Mouse (Mus musculus): ENCODE data around the gene Hoxa3. TPM values are rescaled to one million over a fixed set of nuclear protein-coding genes. Genes with fewer than 3 reads are reported as not detected.

Hoxa3 gene
- total and polyA plus RNA-seq, 2 experiments from 2014 or later: 1.6 TPM; not detected in 1

- under 1% methylated on average over 24 of the region's 36 CpGs for WGBS
- no peak within 1 kb of the TSS for H3K9ac ChIP-seq (replicated peaks; ENCODE audit: low read length, poor library complexity, severe bottlenecking)
- no peaks in the 10 kb centered on the region for H3K9me3 ChIP-seq (ENCODE audit: low read length)
- H3K27ac ChIP-seq (ENCODE audit: low read depth, low read length): no peak within 1 kb of the TSS
- peaks cover 90% of the 10 kb centered on the region for H3K27me3 ChIP-seq (ENCODE audit: insufficient read depth, low read length)
- no peak for TF ChIP-seq CTCF (IDR thresholded peaks at IDR 0.05)
- H3K4me3 ChIP-seq (ENCODE audit: low read depth, low read length): no peak within 1 kb of the TSS
- DNase-seq (ENCODE audit: low spot score) (no peak), ATAC-seq (ENCODE audit: low FRiP score) (no peak)
- H3K36me3 ChIP-seq (ENCODE audit: insufficient read depth, low read length): no peaks in the 10 kb centered on the region
- no peak within 1 kb of the TSS for H3K4me2 ChIP-seq (ENCODE audit: low read depth, low read length, poor library complexity, severe bottlenecking)
- no peaks in the 10 kb centered on the region for H3K4me1 ChIP-seq (ENCODE audit: insufficient read depth, low read length)
Observed at GRCm38 (mm10) chr6:52230516-52231165, 17.5 kb upstream of the Hoxa3 start, which contains the start of gene Hoxa9. Gene Hoxa9 (minus strand): TSS chr6:52231089.

DNA sequence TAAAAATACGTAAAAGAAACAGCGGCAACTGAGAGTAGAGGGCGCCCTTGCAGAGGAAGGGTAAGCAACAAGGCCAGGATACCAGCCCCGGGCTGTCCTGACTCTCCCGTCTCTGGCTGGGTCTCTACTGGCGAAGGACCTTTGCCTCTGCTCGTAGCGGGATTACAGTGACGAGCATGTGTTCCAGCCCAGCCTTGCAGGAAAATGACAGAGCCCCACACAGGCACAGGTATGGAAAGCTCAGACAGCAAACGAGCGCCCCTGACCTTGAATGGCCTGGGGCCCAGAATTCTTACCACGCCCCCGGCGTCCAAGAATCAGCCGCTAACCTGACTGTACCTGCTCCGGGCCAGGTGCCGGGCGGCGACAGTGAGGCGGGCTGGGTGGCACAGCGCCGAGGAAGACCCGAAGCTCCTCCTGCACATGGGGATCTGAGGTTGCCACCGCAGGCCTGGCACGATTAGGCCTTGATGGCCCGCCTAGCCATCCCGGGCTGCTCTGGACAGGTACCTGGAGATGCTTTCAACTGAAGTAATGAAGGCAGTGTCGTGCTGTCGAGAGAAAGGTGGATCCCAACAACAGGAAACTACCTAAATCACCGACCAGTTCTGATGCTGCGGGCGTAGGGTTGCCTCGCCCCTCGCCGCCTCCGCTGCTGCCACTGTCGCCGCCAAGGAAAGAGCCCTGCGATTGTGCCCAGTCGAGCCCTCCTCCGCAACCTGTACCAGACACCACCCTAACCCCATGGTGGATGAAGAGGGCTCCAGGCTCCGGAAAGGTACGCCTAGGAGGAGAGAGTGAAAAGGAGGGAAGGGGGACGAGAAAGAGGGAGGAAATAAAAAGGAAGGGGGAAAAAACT, 16.7 kb upstream of the Hoxa3 start:
- DNase-seq (ENCODE audit: low spot score) (no peak), ATAC-seq (ENCODE audit: low FRiP score) (no peak)
- Histone ChIP-seq H3K36me3 (ENCODE audit: insufficient read depth, low read length) (no peaks in the 10 kb centered on the region), H3K4me3 (ENCODE audit: low read depth, low read length) (no peak overlapping the region), H3K4me2 (ENCODE audit: low read depth, low read length, poor library complexity, severe bottlenecking) (no peak overlapping the region), H3K27ac (ENCODE audit: low read depth, low read length) (no peak overlapping the region), H3K9me3 (ENCODE audit: low read length) (no peaks in the 10 kb centered on the region), H3K9ac (replicated peaks; ENCODE audit: low read length, poor library complexity, severe bottlenecking) (no peak overlapping the region), H3K4me1 (ENCODE audit: insufficient read depth, low read length) (no peaks in the 10 kb centered on the region), H3K27me3 (ENCODE audit: insufficient read depth, low read length) (peaks cover 90% of the 10 kb centered on the region)
- no peak for TF ChIP-seq CTCF (IDR thresholded peaks at IDR 0.05)
- WGBS: 3% methylated on average over 43 of the region's 44 CpGs

- DNase-seq (ENCODE audit: low spot score): no peak
- Histone ChIP-seq H3K4me1 (ENCODE audit: insufficient read depth, low read length) (no peaks in the 10 kb centered on the region), H3K9ac (replicated peaks; ENCODE audit: low read length, poor library complexity, severe bottlenecking) (no peak overlapping the region), H3K36me3 (ENCODE audit: insufficient read depth, low read length) (no peaks in the 10 kb centered on the region), H3K27me3 (ENCODE audit: insufficient read depth, low read length) (peaks cover 90% of the 10 kb centered on the region), H3K27ac (ENCODE audit: low read depth, low read length) (no peak overlapping the region), H3K4me2 (ENCODE audit: low read depth, low read length, poor library complexity, severe bottlenecking) (no peak overlapping the region), H3K9me3 (ENCODE audit: low read length) (no peaks in the 10 kb centered on the region), H3K4me3 (ENCODE audit: low read depth, low read length) (no peak overlapping the region)
- TF ChIP-seq CTCF (IDR thresholded peaks at IDR 0.05): no peak
- WGBS: 2% methylated on average over 38 of the region's 38 CpGs
- ATAC-seq (ENCODE audit: low FRiP score): no peak
Observed at GRCm38 (mm10) chr6:52228475-52229465, 15.6 kb upstream of the Hoxa3 start.

- Histone ChIP-seq H3K27me3 (ENCODE audit: insufficient read depth, low read length) (peaks cover 87% of the 10 kb centered on the region), H3K4me1 (ENCODE audit: insufficient read depth, low read length) (no peaks in the 10 kb centered on the region), H3K4me2 (ENCODE audit: low read depth, low read length, poor library complexity, severe bottlenecking) (no peak overlapping the region), H3K4me3 (ENCODE audit: low read depth, low read length) (no peak overlapping the region), H3K9ac (replicated peaks; ENCODE audit: low read length, poor library complexity, severe bottlenecking) (no peak overlapping the region), H3K27ac (ENCODE audit: low read depth, low read length) (no peak overlapping the region), H3K36me3 (ENCODE audit: insufficient read depth, low read length) (no peaks in the 10 kb centered on the region), H3K9me3 (ENCODE audit: low read length) (no peaks in the 10 kb centered on the region)
- DNase-seq (ENCODE audit: low spot score) (no peak), ATAC-seq (ENCODE audit: low FRiP score) (no peak)
- WGBS: 3% methylated on average over 11 of the region's 11 CpGs
- TF ChIP-seq CTCF (IDR thresholded peaks at IDR 0.05): no peak
Observed at GRCm38 (mm10) chr6:52227470-52228222, 14.5 kb upstream of the Hoxa3 start.

- Histone ChIP-seq H3K4me2 (ENCODE audit: low read depth, low read length, poor library complexity, severe bottlenecking) (no peak overlapping the region), H3K27me3 (ENCODE audit: insufficient read depth, low read length) (peaks cover 87% of the 10 kb centered on the region), H3K4me3 (ENCODE audit: low read depth, low read length) (no peak overlapping the region), H3K9me3 (ENCODE audit: low read length) (no peaks in the 10 kb centered on the region), H3K4me1 (ENCODE audit: insufficient read depth, low read length) (no peaks in the 10 kb centered on the region), H3K36me3 (ENCODE audit: insufficient read depth, low read length) (no peaks in the 10 kb centered on the region), H3K9ac (replicated peaks; ENCODE audit: low read length, poor library complexity, severe bottlenecking) (no peak overlapping the region), H3K27ac (ENCODE audit: low read depth, low read length) (no peak overlapping the region)
- DNase-seq (ENCODE audit: low spot score): no peak
- TF ChIP-seq CTCF (IDR thresholded peaks at IDR 0.05): no peak
- ATAC-seq (ENCODE audit: low FRiP score): no peak
- 2% methylated on average over 26 of the region's 26 CpGs for WGBS
Observed at GRCm38 (mm10) chr6:52226569-52227257, 13.6 kb upstream of the Hoxa3 start.
